Mouse (Mus musculus) heart, postnatal 0 days (tissue): ENCODE measurements around the gene Trim17. TPM values are rescaled to one million over a fixed set of nuclear protein-coding genes. Genes with fewer than 3 reads are reported as not detected.

ENCODE experiments used
- ATAC-seq: fragments of 200-750 bp; cut with Nextera tagmentation; 2 replicates; pipeline ENCODE4 v1.8.0; 2017; ENCODE audit warnings: low read depth, moderate number of reproducible peaks, moderate library complexity; ENCODE audit not compliant: insufficient read depth
- DNase-seq: peaks from one replicate; pipeline ENCODE4 v3.0.0-alpha.2; 2016; ENCODE audit warnings: low spot score
- H3K27ac ChIP-seq: fragments of 300-500 bp; sonication (generic); 2 replicates; pipeline ENCODE4 v1.5.1; 2014; ENCODE audit warnings: low read depth, mild to moderate bottlenecking
- H3K27me3 ChIP-seq: fragments of 300-500 bp; sonication (generic); 2 replicates; pipeline ENCODE4 v1.6.1; 2014; ENCODE audit warnings: low read length, mixed read lengths; ENCODE audit not compliant: control insufficient read depth, insufficient read depth
- H3K36me3 ChIP-seq: fragments of 300-500 bp; sonication (generic); replicated peaks from 2 replicates; pipeline ENCODE4 v1.6.1; 2014; ENCODE audit warnings: low read length, mixed read lengths; ENCODE audit not compliant: control insufficient read depth, insufficient read depth
- H3K4me1 ChIP-seq: fragments of 300-500 bp; sonication (generic); 2 replicates; pipeline ENCODE4 v1.6.1; 2014; ENCODE audit warnings: antibody characterized with exemption; ENCODE audit not compliant: control insufficient read depth, insufficient read depth
- H3K4me2 ChIP-seq: fragments of 300-500 bp; sonication (generic); 2 replicates; pipeline ENCODE4 v1.6.1; 2014; ENCODE audit warnings: low read depth, mild to moderate bottlenecking, low read length, moderate library complexity
- H3K4me3 ChIP-seq: fragments of 300-500 bp; sonication (generic); 2 replicates; pipeline ENCODE4 v1.5.1; 2014; ENCODE audit warnings: low read depth, low read length
- H3K9ac ChIP-seq: fragments of 300-500 bp; sonication (generic); replicated peaks from 2 replicates; pipeline ENCODE4 v1.6.1; 2014; ENCODE audit warnings: low read depth, low read length, mixed read lengths
- H3K9me3 ChIP-seq: fragments of 300-500 bp; sonication (generic); replicated peaks from 2 replicates; pipeline ENCODE4 v1.6.1; 2016; ENCODE audit warnings: low read length; ENCODE audit not compliant: control insufficient read depth
- CTCF ChIP-seq: IDR thresholded peaks from 2 replicates; pipeline ENCODE4 v1.5.1; 2016; ENCODE audit warnings: antibody characterized with exemption, control low read depth, low read depth
- EP300 ChIP-seq: IDR thresholded peaks from 2 replicates; pipeline ENCODE4 v1.6.1; 2016; ENCODE audit warnings: antibody characterized with exemption, low read depth
- WGBS: fragments of 180-500 bp; shearing (Covaris S2); extraction: QIAGEN DNeasy Blood & Tissue Kit; methylation state at CpG from one replicate; pipeline ENCODE4 v1.1.7; 2014; 5-methylcytosine and 5-hydroxymethylcytosine counted together
- polyA plus RNA-seq: library from polyadenylated mRNA; unstranded; fragments of >200 nt; fragmentation: Nextera tagmentation; extraction: Ambion mirVana; gene quantifications from 2 replicates; pipeline ENCODE4 v1.2.1, GENCODE M21; 2015
- total RNA-seq: library from RNA; depleted of rRNA; stranded (reverse); fragments of >200 nt; gene quantifications from 2 replicates; pipeline ENCODE4 v1.2.3, GENCODE M21; 2014; ENCODE audit warnings: low replicate concordance

Gene Trim17
- total and polyA plus RNA-seq, 2 experiments from 2014 or later: 0.33 TPM; not detected in 1

GRCm38 (mm10) chr11:58947798-58948528, 6.5 kb upstream of the Trim17 start:
- Histone ChIP-seq H3K4me2 (peak overlapping the region; percentile 53), H3K4me1 (0 out of 2 replicates have a peak, but pooled peaks cover 1% of the 10 kb centered on the region), H3K36me3 (no peaks in the 10 kb centered on the region), H3K9ac (no peak overlapping the region), H3K27me3 (peaks cover 29% of the 10 kb centered on the region), H3K4me3 (peak overlapping the region; percentile 29), H3K27ac (no peak overlapping the region; the same call in 1 of the 2 replicates), H3K9me3 (no peaks in the 10 kb centered on the region)
- DNase-seq (no peak), ATAC-seq (no peak; the same call in 1 of the 2 replicates)
- TF ChIP-seq EP300: no peak
- no peak for TF ChIP-seq CTCF
- 13% methylated on average over 23 of the region's 23 CpGs for WGBS

GRCm38 (mm10) chr11:58948542-58949479, 5.7 kb upstream of the Trim17 start, which contains the start of gene Hist3h2ba:
TSS of gene Hist3h2ba (plus strand) at chr11:58948920.
- H3K27me3 ChIP-seq: peaks cover 29% of the 10 kb centered on the region
- DNase-seq: peak; percentile 84
- no peak for TF ChIP-seq CTCF
- TF ChIP-seq EP300: no peak
- ATAC-seq: peak; percentile 82
- H3K36me3 ChIP-seq: no peaks in the 10 kb centered on the region
- H3K27ac ChIP-seq: peak within 1 kb of the TSS; percentile 61; the same call in 1 of the 2 replicates
- under 1% methylated on average over 48 of the region's 48 CpGs for WGBS
- H3K4me2 ChIP-seq: peak within 1 kb of the TSS; percentile 53
- no peaks in the 10 kb centered on the region for H3K9me3 ChIP-seq
- peaks cover 10% of the 10 kb centered on the region for H3K4me1 ChIP-seq
- peak within 1 kb of the TSS; percentile 29 for H3K4me3 ChIP-seq
- H3K9ac ChIP-seq: no peak within 1 kb of the TSS

- peak; percentile 5 for DNase-seq
- TF ChIP-seq CTCF (no peak), EP300 (no peak)
- Histone ChIP-seq H3K9ac (no peak overlapping the region), H3K4me3 (peak overlapping the region; percentile 29), H3K27me3 (peaks cover 29% of the 10 kb centered on the region), H3K27ac (peak overlapping the region; percentile 61; the same call in 1 of the 2 replicates), H3K4me2 (peak overlapping the region; percentile 53), H3K9me3 (no peaks in the 10 kb centered on the region), H3K4me1 (peaks cover 11% of the 10 kb centered on the region), H3K36me3 (no peaks in the 10 kb centered on the region)
- WGBS: 26% methylated on average over 20 of the region's 20 CpGs
- no peak for ATAC-seq
Observed at GRCm38 (mm10) chr11:58949480-58950431, 4.7 kb upstream of the Trim17 start.

GRCm38 (mm10) chr11:58951210-58951609, 3.3 kb upstream of the Trim17 start:
- H3K27me3 ChIP-seq: peaks cover 29% of the 10 kb centered on the region
- DNase-seq (no peak), ATAC-seq (no peak)
- H3K9me3 ChIP-seq: no peaks in the 10 kb centered on the region
- 79% methylated on average over 5 of the region's 5 CpGs for WGBS
- H3K4me3 ChIP-seq: no peak overlapping the region
- 0 out of 2 replicates have a peak, but pooled peaks cover under 1% of the 10 kb centered on the region for H3K36me3 ChIP-seq
- H3K9ac ChIP-seq: no peak overlapping the region
- H3K27ac ChIP-seq: no peak overlapping the region
- H3K4me1 ChIP-seq: peaks cover 14% of the 10 kb centered on the region
- TF ChIP-seq CTCF (no peak), EP300 (no peak)
- H3K4me2 ChIP-seq: no peak overlapping the region
